Comparison of ENCODE assay signal across 8 mouse cellular contexts in genomic region chr14:78287906-78288800, GRCm38 (mm10). TPM values are rescaled to one million over a fixed set of nuclear protein-coding genes. Genes with fewer than 3 reads are reported as not detected.
A peak's percentile ranks its signal among the peaks of the same experiment; 100 is the strongest.
DNase-seq lines count a peak whose midpoint lies in the region; TF ChIP-seq lines count a peak whose summit lies in the region.

No protein-coding gene starts in this region.

- H3K4me3 ChIP-seq in kidney, adult 2 months (ENCODE audit: insufficient read depth, low read depth, low read length): no peak overlapping the region

- H3K27me3 ChIP-seq in kidney, adult 2 months (replicated peaks; ENCODE audit: control insufficient read depth, insufficient read depth, low read length): no peaks in the 10 kb centered on the region

- H3K4me1 ChIP-seq in kidney, adult 2 months (ENCODE audit: control insufficient read depth, insufficient read depth, low read length): no peaks in the 10 kb centered on the region

- no peaks in the 10 kb centered on the region for H3K36me3 ChIP-seq in kidney, adult 2 months (ENCODE audit: control insufficient read depth, insufficient read depth, low read length)

- TF ChIP-seq POLR2A in kidney, adult 2 months (IDR thresholded peaks at IDR 0.05; ENCODE audit: low read depth, low read length): no peak

- TF ChIP-seq CTCF in kidney, adult 2 months (conservative IDR thresholded peaks at IDR 0.05; ENCODE audit: insufficient read depth, insufficient read length, low read depth, low read length): peak; percentile 54

- peak; percentile 37 for DNase-seq in kidney, adult 2 months
- DNase-seq in kidney, adult 11 months: no peak
- peak; percentile 67 for DNase-seq in CD4-positive, CD25-positive, alpha-beta regulatory T cell, adult 2 months (ENCODE audit: low read depth, low spot score)
- peak; percentile 7 for DNase-seq in T-cell, adult 2 months (ENCODE audit: low spot score)
- peak; percentile 85 for DNase-seq in embryo, embryonic 10.5 days (ENCODE audit: low spot score)
- peak; percentile 48 for DNase-seq in kidney, postnatal 14 days
- DNase-seq in mesoderm, embryonic 11.5 days (ENCODE audit: low read depth, low spot score): peak; percentile 64
- DNase-seq in urinary bladder, adult 2 months (ENCODE audit: low spot score): no peak

- WGBS in kidney, adult 2 months: 44% methylated on average over 7 of the region's 7 CpGs

- H3K27ac ChIP-seq in kidney, adult 2 months (ENCODE audit: insufficient read depth, low read depth, low read length): no peak overlapping the region

RNA-seq across cellular contexts. Expression of gene Tnfsf11, which starts 19.7 kb away (rescaled TPM):
- polyA plus RNA-seq in kidney, adult 2 months (2012; rRNA removed): 0.16 TPM in 1 of 2 replicates, not detected in the other
- 0.08 and 0.18 TPM in 2 replicates for polyA plus RNA-seq in urinary bladder, adult 2 months (2012; rRNA removed)

Comparison
In these comparisons a context has a peak if more than half of its experiments do, and no peak if none do; other contexts are left out.
1. DNase-seq: peak in kidney, adult 2 months (single experiment), CD4-positive, CD25-positive, alpha-beta regulatory T cell, adult 2 months (single experiment), T-cell, adult 2 months (single experiment), embryo, embryonic 10.5 days (single experiment), kidney, postnatal 14 days (single experiment) and mesoderm, embryonic 11.5 days (single experiment); none in kidney, adult 11 months (single experiment) and urinary bladder, adult 2 months (single experiment).